Mouse (Mus musculus) CH12.LX (cell line): ENCODE data around the gene Tas1r1. TPM values are rescaled to one million over a fixed set of nuclear protein-coding genes. Genes with fewer than 3 reads are reported as not detected.

Source experiments
- DNase-seq: peaks from one replicate; pipeline ENCODE4 v3.0.0-alpha.2; 2013; ENCODE audit errors: extremely low read depth
- H3K27ac ChIP-seq: 2 replicates; pipeline ENCODE4 v1.5.1; 2012; ENCODE audit warnings: low read depth, mild to moderate bottlenecking, control low read depth, moderate library complexity; ENCODE audit not compliant: insufficient read depth
- H3K27me3 ChIP-seq: replicated peaks from 2 replicates; pipeline ENCODE3; 2012; ENCODE audit warnings: inconsistent platforms
- H3K36me3 ChIP-seq, 2 experiments: replicated peaks in 1 of 2; 2 replicates each; pipeline versions ENCODE3 to v1.6.1; 2012; ENCODE audit warnings: inconsistent platforms in 1 of 2, low read length in 1 of 2, mild to moderate bottlenecking in 1 of 2, mixed read lengths in 1 of 2, moderate library complexity in 1 of 2; ENCODE audit not compliant: control insufficient read depth in 1 of 2, insufficient read depth in 1 of 2
- H3K4me1 ChIP-seq, 2 experiments: 2 replicates each; pipeline ENCODE4 v1.6.1; 2012; ENCODE audit warnings: inconsistent platforms in 1 of 2, moderate library complexity in 1 of 2; ENCODE audit not compliant: insufficient read depth in 2 of 2, control insufficient read depth in 1 of 2
- H3K4me2 ChIP-seq: 2 replicates; pipeline ENCODE4 v1.6.1; 2012; ENCODE audit warnings: low read depth, mild to moderate bottlenecking, control low read depth; ENCODE audit not compliant: poor library complexity, insufficient read depth, severe bottlenecking
- H3K4me3 ChIP-seq, 3 experiments: fragments of 150-350 bp in 1 of 3; sonication (generic) in 1 of 3; replicated peaks in 1 of 3; 2 replicates each; pipeline versions ENCODE3 to v1.5.1; 2011 to 2012; ENCODE audit warnings: low read depth in 2 of 3, low read length in 2 of 3, mild to moderate bottlenecking in 2 of 3, moderate library complexity in 2 of 3, control low read depth in 1 of 3, improper control_type of control experiment in 1 of 3, inconsistent platforms in 1 of 3, mixed read lengths in 1 of 3; ENCODE audit not compliant: poor library complexity in 1 of 3
- H3K79me2 ChIP-seq: replicated peaks from 2 replicates; pipeline ENCODE4 v1.6.1; 2012; ENCODE audit warnings: mild to moderate bottlenecking, moderate library complexity; ENCODE audit not compliant: control insufficient read depth, poor library complexity, insufficient read depth, severe bottlenecking; ENCODE audit errors: extremely low read depth
- H3K9ac ChIP-seq: 2 replicates; pipeline ENCODE4 v1.6.1; 2012; ENCODE audit warnings: low read depth, mild to moderate bottlenecking, control low read depth, moderate library complexity; ENCODE audit not compliant: insufficient read depth
- H3K9me3 ChIP-seq: replicated peaks from 2 replicates; pipeline ENCODE3; 2012; ENCODE audit warnings: low read length, inconsistent platforms, mixed read lengths
- BHLHE40 ChIP-seq: IDR thresholded peaks from 2 replicates; pipeline ENCODE4 v1.6.1; 2011; ENCODE audit warnings: mild to moderate bottlenecking, low read depth, low read length, improper control_type of control experiment
- CHD2 ChIP-seq: IDR thresholded peaks from 2 replicates; pipeline ENCODE4 v1.6.1; 2011; ENCODE audit warnings: low read length, improper control_type of control experiment
- CTCF ChIP-seq, 2 experiments: IDR thresholded peaks in 1 of 2; conservative IDR thresholded peaks in 1 of 2; 2 replicates each; pipeline ENCODE4 v1.5.1; 2011 to 2012; ENCODE audit warnings: low read depth in 2 of 2, low read length in 2 of 2, improper control_type of control experiment in 1 of 2, inconsistent platforms in 1 of 2, mild to moderate bottlenecking in 1 of 2, moderate library complexity in 1 of 2
- E2F4 ChIP-seq: IDR thresholded peaks from 2 replicates; pipeline ENCODE4 v1.6.1; 2011; ENCODE audit warnings: low read depth, low read length, improper control_type of control experiment; ENCODE audit not compliant: insufficient replicate concordance
- JUN ChIP-seq: IDR thresholded peaks from 2 replicates; pipeline ENCODE4 v1.6.1; 2011; ENCODE audit warnings: low read depth, mild to moderate bottlenecking, low read length, improper control_type of control experiment, moderate library complexity; ENCODE audit not compliant: insufficient read depth
- MAFK ChIP-seq: IDR thresholded peaks from 2 replicates; pipeline ENCODE4 v1.6.1; 2011; ENCODE audit warnings: low read length, improper control_type of control experiment; ENCODE audit not compliant: insufficient replicate concordance
- MAX ChIP-seq: IDR thresholded peaks from 2 replicates; pipeline ENCODE4 v1.6.1; 2011; ENCODE audit warnings: low read length, improper control_type of control experiment
- MAZ ChIP-seq: IDR thresholded peaks from 2 replicates; pipeline ENCODE4 v1.6.1; 2012; ENCODE audit warnings: low read depth, mild to moderate bottlenecking, inconsistent platforms, low read length, improper control_type of control experiment, moderate library complexity
- NELFE ChIP-seq: IDR thresholded peaks from 2 replicates; pipeline ENCODE4 v1.6.1; 2011; ENCODE audit warnings: low read depth, low read length, improper control_type of control experiment
- RAD21 ChIP-seq: IDR thresholded peaks from 2 replicates; pipeline ENCODE4 v1.6.1; 2011; ENCODE audit warnings: low read depth, mild to moderate bottlenecking, low read length, improper control_type of control experiment, moderate library complexity
- SIN3A ChIP-seq: IDR thresholded peaks from 2 replicates; pipeline ENCODE4 v1.6.1; 2012; ENCODE audit warnings: low read length, improper control_type of control experiment, inconsistent platforms
- TCF12 ChIP-seq: IDR thresholded peaks from 2 replicates; pipeline ENCODE4 v1.6.1; 2014; ENCODE audit warnings: low read depth, mild to moderate bottlenecking, inconsistent platforms, low read length, improper control_type of control experiment
- UBTF ChIP-seq: IDR thresholded peaks from 2 replicates; pipeline ENCODE4 v1.6.1; 2012; ENCODE audit warnings: low read depth, mild to moderate bottlenecking, inconsistent platforms, low read length, improper control_type of control experiment, moderate library complexity
- USF2 ChIP-seq: conservative IDR thresholded peaks from 2 replicates; pipeline ENCODE4 v1.6.1; 2011; ENCODE audit warnings: low read depth, low read length, improper control_type of control experiment
- ZC3H11A ChIP-seq: IDR thresholded peaks from 2 replicates; pipeline ENCODE4 v1.6.1; 2012; ENCODE audit warnings: low read depth, mild to moderate bottlenecking, inconsistent platforms, low read length, improper control_type of control experiment
- ZMIZ1 ChIP-seq: IDR thresholded peaks from 2 replicates; pipeline ENCODE4 v1.6.1; 2012; ENCODE audit warnings: low read depth, mild to moderate bottlenecking, inconsistent platforms, low read length, improper control_type of control experiment
- dilution Hi-C: fragments of 300-500 bp; cut with MboI; formaldehyde crosslinking; loops from 2 replicates; pipeline ENCODE4 v1.14.3; 2020; ENCODE audit warnings: low sequenced_read_pairs; ENCODE audit not compliant: extremely low pct_unique_long_range_greater_than_20kb, extremely low pct_ligation_motif_present
- in situ Hi-C: fragments of 300-500 bp; cut with MboI; formaldehyde crosslinking; loops from 3 replicates; pipeline ENCODE4 v1.14.3; 2019; ENCODE audit warnings: low sequenced_read_pairs, low pct_ligation_motif_present, low pct_unique_long_range_greater_than_20kb, mixed read lengths
- polyA plus RNA-seq: library from polyadenylated mRNA; unstranded; fragments of >175 nt; gene quantifications from 2 replicates; pipeline ENCODE4 v1.2.1, GENCODE M21; 2012; ENCODE audit warnings: low read depth; ENCODE audit not compliant: insufficient read length
- total RNA-seq, 2 experiments: library from RNA; depleted of rRNA; stranded (reverse); fragments of 300-350 nt in 1 of 2; fragments of >200 nt in 1 of 2; gene quantifications; 2 replicates each; pipeline ENCODE4 v1.2.3; 2012 to 2014

Tas1r1 gene
- total and polyA plus RNA-seq, 3 experiments, result 0.21 TPM; not detected in 2

DNA sequence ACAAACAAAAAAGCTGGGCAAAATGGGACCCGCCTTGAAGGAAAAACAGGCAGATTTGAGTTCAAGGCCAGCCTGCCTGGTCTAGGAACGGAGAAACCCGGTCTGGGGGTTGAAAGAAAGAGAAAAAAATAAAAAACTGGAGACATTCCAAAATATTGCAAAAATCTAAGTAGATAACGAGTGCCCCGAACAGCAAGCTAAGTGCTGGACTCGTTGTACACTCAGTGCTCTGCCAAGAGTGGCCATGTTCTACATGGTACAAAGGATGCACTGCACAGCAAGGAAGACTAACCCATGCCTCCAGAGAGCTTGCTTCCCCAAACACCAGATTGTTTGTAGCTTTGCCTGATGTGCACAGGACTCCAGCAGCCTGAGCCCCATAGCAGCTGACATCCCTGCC is 45.3 kb downstream of the Tas1r1 start:
- TF ChIP-seq RAD21 (no peak), CTCF (conservative IDR thresholded peaks at IDR 0.05 in 1 of 2, IDR thresholded peaks at IDR 0.05 in 1 of 2; ENCODE audit: low read depth in 2 of 2, low read length in 2 of 2) (no peak), SIN3A (no peak), MAFK (no peak), CHD2 (no peak), UBTF (no peak), ZMIZ1 (no peak), TCF12 (no peak), E2F4 (no peak), ZC3H11A (no peak), JUN (no peak)
- TF ChIP-seq, all 38 proteins: peak for 0
- Histone ChIP-seq H3K27ac (no peak overlapping the region), H3K4me1 (peaks cover 9 to 16% of the 10 kb centered on the region in 2 experiments), H3K9me3 (no peaks in the 10 kb centered on the region), H3K4me3 (no peak overlapping the region), H3K27me3 (peaks cover 12% of the 10 kb centered on the region), H3K79me2 (peaks cover 7% of the 10 kb centered on the region; the same call in 1 of the 2 replicates), H3K36me3 (peaks cover 22 to 38% of the 10 kb centered on the region in 2 experiments), H3K4me2 (no peak overlapping the region), H3K9ac (no peak overlapping the region)
- DNase-seq, result no peak
- in situ Hi-C loops (no loop called here), dilution Hi-C loops (no loop called here)

DNA sequence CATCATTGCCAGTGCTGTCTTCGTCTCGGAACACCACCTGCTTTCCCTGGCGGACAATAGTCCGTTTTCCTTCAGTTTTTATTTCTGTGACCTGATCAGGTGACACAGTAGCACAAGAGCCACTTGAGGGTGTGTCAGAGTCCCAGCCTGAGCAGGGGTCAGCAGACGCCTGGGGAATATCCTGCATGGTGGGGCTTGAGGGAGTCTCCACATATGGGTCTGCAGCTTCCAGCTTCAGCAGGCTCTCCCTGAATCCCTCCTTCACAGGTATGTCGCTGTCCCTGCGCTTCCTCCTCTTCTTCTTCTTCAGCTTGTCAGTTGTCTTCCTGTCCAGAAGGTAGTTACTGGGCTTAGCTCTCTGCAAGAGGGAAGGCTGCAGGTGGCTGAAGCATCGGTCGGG is 46.3 kb downstream of the Tas1r1 start:
- dilution Hi-C loops, result no loop called here
- H3K27me3 ChIP-seq, result peaks cover 4% of the 10 kb centered on the region
- no peaks in the 10 kb centered on the region for H3K9me3 ChIP-seq
- no peak overlapping the region for H3K4me2 ChIP-seq
- peaks cover 7 to 21% of the 10 kb centered on the region in 2 experiments for H3K4me1 ChIP-seq
- H3K27ac ChIP-seq, result no peak overlapping the region
- H3K9ac ChIP-seq, result no peak overlapping the region
- DNase-seq, result no peak
- in situ Hi-C loops, result no loop called here
- peaks cover 11% of the 10 kb centered on the region; the same call in 1 of the 2 replicates for H3K79me2 ChIP-seq
- peaks cover 22 to 38% of the 10 kb centered on the region in 2 experiments for H3K36me3 ChIP-seq
- H3K4me3 ChIP-seq, result no peak overlapping the region
- TF ChIP-seq MAX, result no peak
- TF ChIP-seq ZMIZ1, result no peak
- TF ChIP-seq TCF12, result no peak
- TF ChIP-seq NELFE, result no peak
- TF ChIP-seq MAZ, result no peak
- TF ChIP-seq BHLHE40, result no peak
- no peak for TF ChIP-seq USF2
